Mouse (Mus musculus) ES-Bruce4 (cell line): ENCODE data around the gene Agtrap.
A peak's percentile ranks its signal among the peaks of the same experiment; 100 is the strongest.

ENCODE experiments used
- CTCF ChIP-seq: IDR thresholded peaks from one replicate; pipeline ENCODE4 v1.8.1; 2011; ENCODE audit warnings: low read depth, low read length
- POLR2A ChIP-seq: IDR thresholded peaks from one replicate; pipeline ENCODE4 v1.8.1; 2011; ENCODE audit warnings: low read length; ENCODE audit not compliant: insufficient read depth

GRCm38 (mm10) chr4:148101801-148102527 lies 14.1 kb upstream of the Agtrap start:
- TF ChIP-seq POLR2A (no peak), CTCF (peak; percentile 65)
